Mouse (Mus musculus): Measurements from ENCODE around the gene Tbc1d8. TPM values are rescaled to one million over a fixed set of nuclear protein-coding genes. Genes with fewer than 3 reads are reported as not detected.

Gene Tbc1d8
- polyA plus RNA-seq, 1 experiment from 2014 or later = 13.4 TPM

- Histone ChIP-seq H3K4me2 (no peak overlapping the region), H3K4me1 (no peaks in the 10 kb centered on the region), H3K36me3 (no peaks in the 10 kb centered on the region), H3K27me3 (no peaks in the 10 kb centered on the region), H3K9ac (no peak overlapping the region), H3K4me3 (no peak overlapping the region), H3K9me3 (no peaks in the 10 kb centered on the region), H3K27ac (no peak overlapping the region)
- 9% methylated on average over 1 of the region's 1 CpGs for WGBS
- ATAC-seq (ENCODE audit: borderline replicate concordance, extremely low read depth, low FRiP score, low TSS enrichment) = no peak
These were observed 25.7 kb upstream of the Tbc1d8 start for GRCm38 (mm10) chr1:39504261-39504660.

- Histone ChIP-seq H3K9ac (no peak overlapping the region), H3K27ac (no peak overlapping the region), H3K4me3 (no peak overlapping the region), H3K27me3 (no peaks in the 10 kb centered on the region), H3K9me3 (no peaks in the 10 kb centered on the region), H3K4me1 (no peaks in the 10 kb centered on the region), H3K4me2 (no peak overlapping the region), H3K36me3 (no peaks in the 10 kb centered on the region)
- ATAC-seq (ENCODE audit: borderline replicate concordance, extremely low read depth, low FRiP score, low TSS enrichment) = no peak
- 82% methylated on average over 17 of the region's 17 CpGs for WGBS
These were observed 24.5 kb upstream of the Tbc1d8 start for GRCm38 (mm10) chr1:39502817-39503633.

DNA sequence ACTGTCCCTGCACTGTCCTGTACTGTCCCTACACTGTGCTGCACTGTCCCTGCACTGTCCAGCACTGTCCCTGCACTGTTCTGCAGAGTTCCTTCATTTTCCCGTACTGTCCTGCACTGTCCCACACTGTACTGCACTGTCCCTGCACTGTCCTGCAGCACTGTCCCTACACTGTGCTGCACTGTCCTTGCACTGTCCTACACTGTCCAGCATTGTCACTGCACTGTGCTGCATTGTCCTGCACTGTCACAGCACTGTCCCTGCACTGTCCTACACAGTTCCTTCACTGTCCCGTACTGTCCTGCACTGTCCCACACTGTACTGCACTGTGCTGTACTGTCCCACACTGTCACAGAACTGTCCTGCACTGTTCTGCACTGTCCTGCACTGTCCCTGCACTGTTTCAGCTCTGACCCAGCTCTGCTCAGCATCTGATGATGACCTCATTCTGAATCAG is 21.0 kb upstream of the Tbc1d8 start:
- peak; percentile 62 for ATAC-seq (ENCODE audit: borderline replicate concordance, extremely low read depth, low FRiP score, low TSS enrichment)
- Histone ChIP-seq H3K27ac (no peak overlapping the region), H3K4me1 (no peaks in the 10 kb centered on the region), H3K4me3 (no peak overlapping the region), H3K9me3 (no peaks in the 10 kb centered on the region), H3K9ac (no peak overlapping the region), H3K27me3 (no peaks in the 10 kb centered on the region), H3K4me2 (no peak overlapping the region), H3K36me3 (no peaks in the 10 kb centered on the region)
- WGBS = 74% methylated on average over 2 of the region's 2 CpGs

GRCm38 (mm10) chr1:39497748-39498147 is 19.2 kb upstream of the Tbc1d8 start:
- Histone ChIP-seq H3K4me2 (no peak overlapping the region), H3K36me3 (no peaks in the 10 kb centered on the region), H3K4me1 (no peaks in the 10 kb centered on the region), H3K27me3 (no peaks in the 10 kb centered on the region), H3K27ac (no peak overlapping the region), H3K4me3 (no peak overlapping the region), H3K9me3 (no peaks in the 10 kb centered on the region), H3K9ac (no peak overlapping the region)
- 81% methylated on average over 11 of the region's 11 CpGs for WGBS
- ATAC-seq (ENCODE audit: borderline replicate concordance, extremely low read depth, low FRiP score, low TSS enrichment) = no peak

DNA sequence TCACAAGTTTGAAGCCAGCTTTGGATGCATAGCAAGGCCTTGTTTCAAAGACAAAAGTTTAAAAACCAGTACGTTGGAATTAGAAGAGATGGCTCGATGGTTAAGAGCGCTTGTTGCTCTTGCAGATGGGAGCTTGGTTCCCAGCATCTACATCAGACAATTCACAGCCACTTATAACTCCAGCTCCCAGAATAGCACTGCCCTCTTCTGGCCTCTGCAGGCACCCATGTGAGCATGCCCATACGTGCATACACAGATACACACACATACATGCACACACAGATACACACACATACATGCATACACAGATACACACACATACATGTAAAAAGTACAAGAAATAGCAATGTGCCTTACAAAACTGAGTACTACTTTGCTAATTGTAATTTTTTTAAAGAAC is 18.4 kb upstream of the Tbc1d8 start:
- Histone ChIP-seq H3K9me3 (no peaks in the 10 kb centered on the region), H3K4me2 (no peak overlapping the region), H3K36me3 (no peaks in the 10 kb centered on the region), H3K27ac (no peak overlapping the region), H3K9ac (no peak overlapping the region), H3K4me3 (no peak overlapping the region), H3K4me1 (no peaks in the 10 kb centered on the region), H3K27me3 (no peaks in the 10 kb centered on the region)
- no peak for ATAC-seq (ENCODE audit: borderline replicate concordance, extremely low read depth, low FRiP score, low TSS enrichment)
- 88% methylated on average over 4 of the region's 4 CpGs for WGBS

- no peak for ATAC-seq (ENCODE audit: borderline replicate concordance, extremely low read depth, low FRiP score, low TSS enrichment)
- 65% methylated on average over 3 of the region's 3 CpGs for WGBS
- no peak overlapping the region for H3K27ac ChIP-seq
- H3K36me3 ChIP-seq = no peaks in the 10 kb centered on the region
- H3K27me3 ChIP-seq = no peaks in the 10 kb centered on the region
- no peaks in the 10 kb centered on the region for H3K9me3 ChIP-seq
- no peak overlapping the region for H3K9ac ChIP-seq
- no peak overlapping the region for H3K4me2 ChIP-seq
- no peaks in the 10 kb centered on the region for H3K4me1 ChIP-seq
- no peak overlapping the region for H3K4me3 ChIP-seq
These were observed 15.1 kb upstream of the Tbc1d8 start for GRCm38 (mm10) chr1:39493664-39494063.

- H3K27me3 ChIP-seq = no peaks in the 10 kb centered on the region
- H3K9me3 ChIP-seq = no peaks in the 10 kb centered on the region
- H3K4me1 ChIP-seq = no peaks in the 10 kb centered on the region
- H3K27ac ChIP-seq = no peak overlapping the region
- no peak overlapping the region for H3K4me2 ChIP-seq
- H3K9ac ChIP-seq = no peak overlapping the region
- no peak for ATAC-seq (ENCODE audit: borderline replicate concordance, extremely low read depth, low FRiP score, low TSS enrichment)
- no peak overlapping the region for H3K4me3 ChIP-seq
- no peaks in the 10 kb centered on the region for H3K36me3 ChIP-seq
- WGBS = 76% methylated on average over 5 of the region's 5 CpGs
These were observed 14.6 kb upstream of the Tbc1d8 start for GRCm38 (mm10) chr1:39493165-39493564.

- no peak overlapping the region for H3K4me3 ChIP-seq
- H3K9me3 ChIP-seq = no peaks in the 10 kb centered on the region
- 66% methylated on average over 3 of the region's 3 CpGs for WGBS
- H3K4me1 ChIP-seq = no peaks in the 10 kb centered on the region
- no peak overlapping the region for H3K4me2 ChIP-seq
- no peak for ATAC-seq (ENCODE audit: borderline replicate concordance, extremely low read depth, low FRiP score, low TSS enrichment)
- H3K27me3 ChIP-seq = no peaks in the 10 kb centered on the region
- H3K9ac ChIP-seq = no peak overlapping the region
- no peaks in the 10 kb centered on the region for H3K36me3 ChIP-seq
- H3K27ac ChIP-seq = no peak overlapping the region
These were observed 8.8 kb upstream of the Tbc1d8 start for GRCm38 (mm10) chr1:39487370-39487769.

DNA sequence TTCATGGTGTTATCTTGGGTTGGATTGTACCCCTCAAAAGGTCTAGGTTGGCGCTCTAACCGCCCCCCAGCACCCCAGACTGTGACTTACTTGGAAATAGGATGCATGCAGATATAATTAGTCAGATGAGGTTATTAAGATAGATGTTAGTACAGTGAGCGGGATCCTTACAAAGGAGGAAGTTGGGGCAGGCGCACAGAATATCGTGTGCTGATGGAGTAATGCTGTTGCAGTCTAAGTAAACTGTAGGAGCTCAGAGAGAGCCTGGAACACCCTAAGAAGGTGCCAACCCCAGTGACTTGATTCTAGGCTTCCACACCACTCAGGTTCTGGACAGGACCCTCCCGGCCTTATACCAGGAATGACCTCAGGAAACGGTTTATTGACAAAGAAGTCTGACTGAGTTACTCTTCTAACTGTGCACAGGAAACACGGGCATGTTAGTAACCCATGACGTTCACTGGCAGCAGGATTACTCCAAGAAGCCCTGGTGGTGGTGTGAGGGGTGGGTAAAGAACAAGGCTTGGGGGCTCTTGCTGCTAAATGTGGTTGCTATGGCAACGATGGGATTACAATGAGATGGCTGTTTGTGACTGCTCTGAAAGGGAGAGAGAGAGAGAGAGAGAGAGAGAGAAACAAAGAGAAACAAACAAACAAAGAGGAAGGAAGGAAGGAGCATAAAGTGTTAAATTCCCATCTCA is 3.7 kb upstream of the Tbc1d8 start:
- Histone ChIP-seq H3K36me3 (no peaks in the 10 kb centered on the region), H3K27ac (no peak overlapping the region), H3K4me3 (no peak overlapping the region), H3K9me3 (no peaks in the 10 kb centered on the region), H3K4me2 (no peak overlapping the region), H3K27me3 (peaks cover 7% of the 10 kb centered on the region; the same call in 1 of the 2 replicates), H3K9ac (no peak overlapping the region), H3K4me1 (peaks cover 14% of the 10 kb centered on the region)
- 58% methylated on average over 10 of the region's 10 CpGs for WGBS
- ATAC-seq (ENCODE audit: borderline replicate concordance, extremely low read depth, low FRiP score, low TSS enrichment) = no peak

GRCm38 (mm10) chr1:39479254-39479653 is 699 bp upstream of the Tbc1d8 start:
- ATAC-seq (ENCODE audit: borderline replicate concordance, extremely low read depth, low FRiP score, low TSS enrichment) = no peak
- Histone ChIP-seq H3K4me2 (peak overlapping the region; percentile 88), H3K27me3 (peaks cover 11% of the 10 kb centered on the region; the same call in 1 of the 2 replicates), H3K9ac (no peak overlapping the region), H3K4me3 (no peak overlapping the region), H3K4me1 (peaks cover 14% of the 10 kb centered on the region), H3K9me3 (no peaks in the 10 kb centered on the region), H3K36me3 (no peaks in the 10 kb centered on the region), H3K27ac (no peak overlapping the region)
- 56% methylated on average over 5 of the region's 5 CpGs for WGBS

DNA sequence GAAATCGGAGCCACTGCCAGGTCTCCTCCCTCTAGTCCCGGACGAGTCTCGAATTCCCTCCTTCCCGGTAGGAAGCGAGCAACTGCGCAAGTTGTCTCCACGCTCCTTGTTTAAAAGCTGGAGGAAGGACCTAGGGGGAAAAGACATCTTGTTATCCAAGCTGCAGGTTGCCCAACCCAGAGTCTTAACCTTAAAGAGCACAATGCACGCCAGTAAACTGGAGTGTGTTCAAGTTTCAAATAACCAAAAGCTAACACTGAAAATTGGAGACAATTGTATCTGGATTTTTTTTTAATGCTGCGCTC is 293 bp upstream of the Tbc1d8 start:
- no peaks in the 10 kb centered on the region for H3K36me3 ChIP-seq
- H3K27ac ChIP-seq = peak overlapping the region; percentile 72
- peaks cover 14% of the 10 kb centered on the region for H3K4me1 ChIP-seq
- H3K4me2 ChIP-seq = peak overlapping the region; percentile 88
- peak overlapping the region; percentile 68 for H3K4me3 ChIP-seq
- no peaks in the 10 kb centered on the region for H3K9me3 ChIP-seq
- H3K27me3 ChIP-seq = peaks cover 11% of the 10 kb centered on the region; the same call in 1 of the 2 replicates
- ATAC-seq (ENCODE audit: borderline replicate concordance, extremely low read depth, low FRiP score, low TSS enrichment) = no peak
- H3K9ac ChIP-seq = no peak overlapping the region
- 2% methylated on average over 10 of the region's 10 CpGs for WGBS

GRCm38 (mm10) chr1:39477064-39477463 is 1.5 kb downstream of the Tbc1d8 start:
- H3K4me2 ChIP-seq = peak overlapping the region; percentile 88
- H3K9me3 ChIP-seq = no peaks in the 10 kb centered on the region
- peaks cover 11% of the 10 kb centered on the region; the same call in 1 of the 2 replicates for H3K27me3 ChIP-seq
- no peak overlapping the region for H3K27ac ChIP-seq
- peaks cover 16% of the 10 kb centered on the region for H3K4me1 ChIP-seq
- WGBS = 68% methylated on average over 5 of the region's 5 CpGs
- H3K9ac ChIP-seq = no peak overlapping the region
- no peak for ATAC-seq (ENCODE audit: borderline replicate concordance, extremely low read depth, low FRiP score, low TSS enrichment)
- H3K36me3 ChIP-seq = no peaks in the 10 kb centered on the region
- H3K4me3 ChIP-seq = peak overlapping the region; percentile 68

Measured in lung, embryonic 15.5 days (tissue).